Mouse (Mus musculus): ENCODE data around the gene Tnk2. TPM values are rescaled to one million over a fixed set of nuclear protein-coding genes. Genes with fewer than 3 reads are reported as not detected.
"Not testable (repeated sequence)": the region's sequence is repeated elsewhere in the genome, so short reads cannot be mapped to it uniquely, and the experiment has no call there.

Gene Tnk2
- total RNA-seq, 2 experiments from 2014 or later: 8.8 to 11.0 TPM

GRCm38 (mm10) chr16:32634183-32634582 lies 9.5 kb upstream of the Tnk2 start:
- ATAC-seq (replicated peaks; ENCODE audit: poor library complexity, severe bottlenecking): peak; percentile 36

DNA sequence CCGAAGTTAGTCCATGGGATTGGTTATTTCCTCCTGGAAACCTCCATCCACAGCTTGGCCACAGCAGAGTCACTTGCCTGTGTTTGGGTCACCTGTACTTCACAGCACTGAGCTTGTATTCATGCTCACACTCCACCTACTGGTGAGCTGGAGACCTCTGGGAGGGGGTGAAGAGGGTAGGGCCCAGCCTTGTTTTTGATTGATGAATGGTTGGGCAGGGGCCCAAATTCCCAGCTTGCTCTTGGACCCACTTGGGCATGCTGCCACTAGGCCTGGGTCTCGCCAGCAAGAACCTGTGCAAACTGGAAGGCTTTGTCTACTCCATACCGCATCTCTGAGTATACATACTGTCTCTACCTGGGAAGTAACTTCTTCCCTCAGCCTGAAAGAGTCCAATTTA lies 8.4 kb upstream of the Tnk2 start:
- ATAC-seq (replicated peaks; ENCODE audit: poor library complexity, severe bottlenecking): no peak

GRCm38 (mm10) chr16:32636331-32636730 lies 7.3 kb upstream of the Tnk2 start:
- no peak for ATAC-seq (replicated peaks; ENCODE audit: poor library complexity, severe bottlenecking)

DNA sequence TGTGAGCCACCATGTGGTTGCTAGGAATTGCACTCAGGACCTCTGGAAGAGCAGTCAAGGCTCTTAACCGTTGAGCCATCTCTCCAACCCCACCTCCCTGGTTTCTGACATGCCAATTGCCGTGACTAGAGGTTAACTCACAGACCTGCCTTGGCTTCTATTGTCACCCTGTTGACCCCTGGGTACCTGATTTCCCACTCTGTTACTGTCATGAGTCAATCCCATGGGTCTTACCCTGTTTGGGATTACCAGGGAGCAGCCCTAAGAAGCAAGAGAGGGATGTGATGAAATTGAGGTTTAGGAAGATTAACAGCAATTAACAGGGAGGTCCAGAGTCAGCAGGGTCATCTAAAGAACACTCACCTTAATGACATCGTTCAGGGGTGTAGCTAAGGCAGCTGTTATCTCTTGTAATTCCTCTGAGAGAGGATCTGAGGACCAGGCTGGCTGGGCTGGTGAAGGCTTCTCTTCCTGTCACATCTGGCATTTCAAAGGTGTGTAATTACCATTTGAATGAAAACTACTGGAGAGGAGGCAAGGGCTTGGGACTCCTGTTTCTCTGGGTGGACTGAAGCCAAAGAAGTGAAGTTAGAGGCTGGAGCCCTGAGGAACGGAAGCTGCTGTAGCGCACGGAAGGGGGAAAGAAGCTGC lies 6.7 kb upstream of the Tnk2 start:
- no peak for ATAC-seq (replicated peaks; ENCODE audit: poor library complexity, severe bottlenecking)

DNA sequence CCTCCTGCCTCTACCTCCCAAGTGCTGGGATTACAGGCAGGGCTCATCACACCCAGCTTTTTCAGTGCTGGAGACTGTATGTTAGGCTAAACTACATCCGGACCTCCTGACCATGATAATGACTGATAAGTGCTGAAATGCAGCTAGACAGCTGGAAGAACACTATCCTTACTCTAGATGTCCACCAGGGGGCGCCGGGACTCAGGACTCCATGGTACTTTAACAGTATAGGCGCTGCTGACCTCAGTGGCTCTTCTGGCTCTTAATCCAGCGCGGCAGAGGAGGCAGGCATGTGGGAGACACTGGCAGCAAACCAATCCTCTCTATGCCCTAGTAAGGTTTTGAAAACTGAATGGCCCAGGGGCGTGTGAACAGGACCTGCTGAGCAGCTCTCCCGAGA lies 5.2 kb upstream of the Tnk2 start:
- ATAC-seq (replicated peaks; ENCODE audit: poor library complexity, severe bottlenecking): peak; percentile 94

DNA sequence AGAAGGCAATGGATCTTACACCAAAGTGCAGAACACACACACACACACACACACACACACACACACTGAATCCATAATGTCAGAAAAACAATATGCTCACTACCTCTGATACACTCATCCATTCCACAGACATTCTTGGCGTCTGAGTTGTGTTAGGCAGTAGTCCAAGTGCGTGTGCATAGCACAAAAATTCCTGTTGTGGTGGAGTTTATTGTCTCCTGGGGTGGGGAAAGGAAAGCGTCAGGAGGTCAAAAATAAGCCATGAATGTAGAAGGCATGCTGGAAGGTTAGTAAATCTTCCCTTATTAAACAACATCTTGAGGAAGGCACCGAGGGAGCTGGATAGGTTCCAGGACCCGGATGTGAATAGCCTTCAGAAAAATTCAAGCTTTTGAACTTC lies 3.6 kb upstream of the Tnk2 start:
- ATAC-seq (replicated peaks; ENCODE audit: poor library complexity, severe bottlenecking): no peak

- not testable (repeated sequence) for ATAC-seq (replicated peaks; ENCODE audit: poor library complexity, severe bottlenecking)
These were observed 3.0 kb upstream of the Tnk2 start for GRCm38 (mm10) chr16:32640683-32641082.

GRCm38 (mm10) chr16:32641440-32642219 lies 2.0 kb upstream of the Tnk2 start:
- no peak for ATAC-seq (replicated peaks; ENCODE audit: poor library complexity, severe bottlenecking)

DNA sequence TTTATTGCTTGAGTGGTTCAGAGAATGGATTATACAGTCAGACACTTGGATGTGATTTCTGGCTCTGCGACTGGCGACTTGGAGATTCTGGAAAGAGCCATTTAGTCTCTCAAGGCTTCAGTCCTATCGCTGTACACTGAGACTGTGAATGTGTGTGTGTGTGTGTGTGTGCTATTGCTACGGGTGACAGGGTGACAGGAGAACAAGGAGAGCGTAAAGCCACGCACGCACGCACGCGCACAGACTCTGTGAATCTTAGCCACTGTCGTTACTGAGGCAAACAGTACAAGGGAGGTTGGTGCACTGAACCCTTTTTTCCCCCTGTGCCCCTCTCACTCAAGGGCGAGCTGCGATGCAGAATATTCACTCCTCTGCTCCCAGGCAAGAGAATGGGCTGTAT lies 1.4 kb upstream of the Tnk2 start:
- no peak for ATAC-seq (replicated peaks; ENCODE audit: poor library complexity, severe bottlenecking)

DNA sequence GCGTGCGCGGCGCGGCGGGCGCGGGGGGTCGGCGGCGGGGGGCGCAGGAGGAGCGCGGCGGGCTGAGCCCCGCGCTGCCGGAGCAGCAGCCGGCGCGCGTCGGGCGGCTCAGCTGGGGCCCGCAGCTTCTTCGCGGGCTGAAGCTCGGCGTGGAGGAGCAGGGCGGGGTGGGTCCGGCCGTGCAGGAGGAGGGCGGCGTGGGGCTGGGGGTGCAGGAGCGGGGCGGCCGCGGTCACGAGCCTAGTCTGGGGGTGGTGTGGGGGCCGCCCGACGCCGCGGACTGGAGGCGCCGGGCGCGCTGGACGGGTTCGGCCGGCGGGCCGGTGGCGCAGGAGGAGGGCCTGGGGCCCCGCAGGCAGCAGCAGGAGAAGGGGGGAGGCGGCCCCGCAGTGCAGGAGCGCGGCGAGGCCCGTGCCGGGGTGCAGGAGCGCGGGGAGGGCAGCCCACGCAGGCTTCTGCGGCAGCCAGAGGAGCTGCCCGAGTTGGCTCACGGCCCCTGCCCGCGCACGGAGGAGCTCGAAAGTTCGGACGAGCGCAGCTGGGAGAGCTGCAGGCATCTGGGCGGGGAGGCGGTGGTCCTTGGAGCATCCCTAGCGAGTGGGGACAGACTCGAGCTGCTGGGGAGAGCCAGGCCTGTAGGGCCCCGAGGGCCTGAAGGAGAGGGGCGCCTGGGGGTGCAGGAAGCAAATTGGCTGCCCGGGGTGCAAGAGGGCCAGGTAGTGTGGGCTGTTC lies 561 bp downstream of the Tnk2 start:
- ATAC-seq (replicated peaks; ENCODE audit: poor library complexity, severe bottlenecking): peak; percentile 28

DNA sequence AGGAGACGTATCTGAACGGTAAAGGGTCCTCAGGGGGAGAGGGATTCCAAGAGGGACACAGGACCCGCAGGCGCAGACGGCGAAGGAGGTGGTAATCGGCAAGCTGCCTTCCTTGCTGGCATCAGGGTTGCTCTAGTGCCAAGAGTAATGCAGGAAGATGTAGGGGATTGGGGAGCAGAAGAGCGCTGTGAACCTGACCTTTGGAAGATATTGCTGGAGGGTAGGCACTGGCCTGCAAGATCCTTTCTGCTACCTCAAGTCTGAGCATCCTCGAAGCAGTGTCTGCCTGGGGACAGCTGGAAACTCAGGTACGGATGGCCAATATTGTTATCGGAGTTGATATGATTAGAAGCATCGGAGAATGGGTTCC lies 1.1 kb downstream of the Tnk2 start:
- no peak for ATAC-seq (replicated peaks; ENCODE audit: poor library complexity, severe bottlenecking)

DNA sequence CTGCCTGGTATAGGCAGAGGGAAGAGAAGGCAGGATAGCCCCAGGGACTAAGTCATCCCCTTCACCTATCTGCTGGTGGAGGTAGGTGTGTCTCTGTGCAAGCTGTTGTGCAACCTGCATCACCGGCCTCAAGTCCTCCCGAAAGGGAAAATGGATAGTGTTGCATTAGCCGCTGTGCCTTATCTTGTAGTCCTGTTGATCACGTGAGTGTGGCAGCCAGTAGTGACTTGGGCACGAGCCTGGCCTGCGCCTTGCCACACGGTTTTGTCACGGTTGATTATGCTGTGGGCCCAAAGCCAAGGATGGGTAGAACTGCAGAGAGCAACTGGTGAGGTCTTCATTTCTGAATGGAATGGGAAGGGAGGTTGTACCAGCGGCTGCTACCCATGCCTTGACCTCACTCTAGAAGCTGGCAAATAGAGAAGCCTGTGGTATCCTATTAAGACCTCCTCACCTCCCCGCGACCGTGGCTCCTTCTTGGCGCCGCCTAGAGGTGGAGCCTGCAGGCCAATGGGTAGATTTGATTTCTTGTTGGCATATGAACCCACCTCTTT lies 1.8 kb downstream of the Tnk2 start:
- peak; percentile 53 for ATAC-seq (replicated peaks; ENCODE audit: poor library complexity, severe bottlenecking)

- ATAC-seq (replicated peaks; ENCODE audit: poor library complexity, severe bottlenecking): no peak
These were observed 2.3 kb downstream of the Tnk2 start for GRCm38 (mm10) chr16:32646014-32646413.

- no peak for ATAC-seq (replicated peaks; ENCODE audit: poor library complexity, severe bottlenecking)
These were observed 4.0 kb downstream of the Tnk2 start for GRCm38 (mm10) chr16:32647712-32648111.

DNA sequence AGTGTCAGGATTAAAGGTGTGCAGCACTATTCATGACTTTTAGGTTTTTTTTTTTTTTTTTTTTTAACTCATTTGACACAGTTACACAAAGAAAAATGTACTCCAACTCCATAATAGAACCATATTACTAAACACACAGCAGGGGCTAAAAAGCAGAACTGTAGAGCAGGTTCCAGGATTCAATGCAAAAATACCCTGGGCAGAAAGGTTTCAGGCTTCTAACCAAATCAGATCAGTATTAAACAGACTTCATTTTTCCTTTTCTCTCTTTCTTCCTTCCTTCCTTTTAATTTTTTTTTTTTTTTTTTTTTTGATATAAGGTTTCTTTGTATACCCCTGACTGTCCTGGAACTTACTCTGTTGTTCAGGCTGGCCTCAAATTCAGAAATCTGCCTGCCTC lies 6.8 kb downstream of the Tnk2 start:
- 0 out of 2 replicates have a peak, but pooled peaks have one; percentile 19 for ATAC-seq (replicated peaks; ENCODE audit: poor library complexity, severe bottlenecking)

GRCm38 (mm10) chr16:32650974-32651618 lies 7.4 kb downstream of the Tnk2 start:
- ATAC-seq (replicated peaks; ENCODE audit: poor library complexity, severe bottlenecking): peak; percentile 99

GRCm38 (mm10) chr16:32654071-32654733 lies 10.5 kb downstream of the Tnk2 start:
- no peak for ATAC-seq (replicated peaks; ENCODE audit: poor library complexity, severe bottlenecking)

GRCm38 (mm10) chr16:32655534-32655933 lies 11.9 kb downstream of the Tnk2 start:
- no peak for ATAC-seq (replicated peaks; ENCODE audit: poor library complexity, severe bottlenecking)

- peak; percentile 42 for ATAC-seq (replicated peaks; ENCODE audit: poor library complexity, severe bottlenecking)
These were observed 12.6 kb downstream of the Tnk2 start for GRCm38 (mm10) chr16:32656321-32656720.

DNA sequence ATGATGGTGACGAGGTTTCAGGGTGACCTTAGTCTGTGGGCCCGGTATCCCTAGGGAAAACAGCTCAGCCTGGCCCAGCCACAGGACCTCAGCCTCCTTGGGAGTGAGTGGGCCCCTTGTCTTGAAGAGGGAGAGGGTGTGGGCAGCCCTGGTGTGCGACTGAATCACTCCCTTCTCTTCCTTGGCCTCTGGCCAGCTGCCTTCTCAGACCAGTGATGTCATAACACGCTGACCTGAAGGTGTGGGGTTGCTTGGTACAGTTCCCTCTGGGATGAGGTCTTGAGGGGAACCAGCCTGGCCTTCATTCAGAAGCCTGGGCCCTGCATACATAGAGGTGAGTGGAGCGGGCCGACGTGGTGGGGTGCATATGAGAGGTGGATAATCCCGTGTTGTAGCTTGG lies 13.1 kb downstream of the Tnk2 start:
- no peak for ATAC-seq (replicated peaks; ENCODE audit: poor library complexity, severe bottlenecking)

Data from granulocyte monocyte progenitor cell, adult 5-6 weeks (primary cell).